Mouse (Mus musculus) skeletal muscle tissue, adult 2 months (tissue): ENCODE results near the gene Bicc1.

ENCODE experiments used
- DNase-seq: peaks from one replicate; pipeline ENCODE4 v3.0.0-alpha.2; 2012; ENCODE audit warnings: low read depth, low spot score

The Bicc1 gene

GRCm38 (mm10) chr10:71159676-71160235 lies at the start of gene Bicc1:
TSS of gene Bicc1 (minus strand) at chr10:71159700.
- DNase-seq: no peak

DNA sequence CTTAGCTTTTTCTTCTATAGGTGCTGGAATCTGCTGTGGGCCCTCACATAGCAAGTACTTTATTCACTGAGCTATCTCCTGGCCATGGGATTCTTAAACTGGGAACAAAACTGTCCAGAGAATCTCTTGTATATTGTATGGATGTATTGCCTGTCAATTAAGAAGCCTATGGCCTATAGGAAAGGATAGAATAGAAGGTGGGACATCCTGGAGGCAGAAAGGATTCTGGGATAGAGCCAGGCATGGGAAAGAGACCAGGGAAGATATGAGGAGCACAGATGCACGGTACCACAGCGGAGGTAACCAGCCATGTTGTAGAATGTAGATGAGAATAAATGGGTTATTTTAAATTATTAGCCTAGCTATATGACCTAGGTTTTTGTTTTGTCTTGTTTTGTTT lies 42.0 kb upstream of the Bicc1 start:
- DNase-seq: no peak

DNA sequence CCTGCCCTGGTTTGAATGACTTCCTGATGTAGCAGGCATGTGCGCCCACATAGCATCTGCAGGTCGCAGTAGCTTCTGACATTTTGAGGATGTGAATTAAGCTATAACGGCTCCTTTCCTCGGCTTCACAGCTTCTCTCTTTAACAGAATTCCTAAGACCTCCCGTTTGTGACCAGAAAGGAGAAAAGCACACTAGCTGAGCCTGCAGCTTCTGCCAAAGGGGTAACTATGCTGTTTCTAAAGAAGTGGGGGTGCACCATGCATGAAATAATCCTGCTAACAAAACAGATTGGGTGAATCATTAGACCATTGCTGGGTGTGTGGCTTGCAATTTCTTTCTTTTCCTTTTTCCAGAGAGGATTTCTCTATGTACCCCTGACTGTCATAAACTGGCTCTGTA lies 41.5 kb upstream of the Bicc1 start:
- no peak for DNase-seq

- DNase-seq: peak; percentile 40
Observed at GRCm38 (mm10) chr10:71198676-71199075, 39.2 kb upstream of the Bicc1 start.

DNA sequence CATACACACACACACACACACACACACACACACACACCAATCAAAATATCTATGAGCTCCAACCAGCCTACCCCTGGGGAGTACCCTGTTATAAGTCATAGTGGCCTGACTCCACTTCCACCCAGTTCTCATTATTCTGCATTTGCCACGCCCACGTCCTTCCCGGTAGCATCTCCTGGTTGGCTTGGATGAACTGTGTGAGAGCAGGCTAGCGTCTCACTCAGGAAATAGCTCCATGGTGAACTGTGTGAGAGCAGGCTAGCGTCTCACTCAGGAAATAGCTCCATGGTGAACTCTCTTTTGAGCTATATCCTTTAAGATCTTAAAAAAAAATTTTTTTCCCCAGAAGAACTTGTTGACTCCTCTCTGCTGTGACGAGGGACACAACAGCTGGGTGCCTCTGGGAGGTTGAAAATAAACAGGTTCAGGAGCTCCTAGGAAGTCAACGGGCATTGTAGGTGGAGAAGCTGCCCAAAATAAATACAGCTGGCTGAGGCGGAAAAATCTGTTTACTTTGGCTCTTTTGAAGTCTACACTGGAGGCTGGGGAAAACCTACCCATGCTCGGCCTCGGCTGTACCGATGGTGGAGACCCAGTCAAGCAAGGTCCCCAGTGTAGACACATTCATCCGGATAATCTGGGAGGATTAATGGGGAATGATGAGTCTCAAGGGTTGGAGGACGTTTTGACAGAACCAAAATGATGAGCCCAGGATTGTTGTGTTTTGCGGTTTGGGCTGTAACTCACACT lies 37.7 kb upstream of the Bicc1 start:
- no peak for DNase-seq

- peak; percentile 76 for DNase-seq
Observed at GRCm38 (mm10) chr10:71195501-71195900, 36.0 kb upstream of the Bicc1 start.

DNA sequence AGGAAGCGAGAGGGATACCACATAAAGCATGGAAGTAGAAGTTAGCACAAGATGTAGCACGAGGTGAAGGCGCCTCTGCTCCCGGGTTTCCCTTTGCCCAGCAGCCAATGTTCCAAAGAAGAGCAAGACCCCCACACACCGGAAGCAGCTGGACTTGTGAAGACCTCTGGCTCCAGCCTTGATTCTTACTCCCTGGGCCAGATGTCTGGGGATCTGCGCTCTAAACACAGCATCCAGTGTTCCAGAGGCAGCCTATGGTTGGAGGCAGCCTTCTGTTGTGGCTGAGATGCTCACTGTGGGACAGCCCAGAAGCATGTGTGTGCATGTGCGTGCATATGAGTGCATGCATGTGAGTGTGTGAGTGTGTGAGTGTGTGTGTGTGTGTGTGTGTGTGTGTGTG lies 35.2 kb upstream of the Bicc1 start:
- no peak for DNase-seq

- peak; percentile 11 for DNase-seq
Observed at GRCm38 (mm10) chr10:71193319-71193718, 33.8 kb upstream of the Bicc1 start.

DNA sequence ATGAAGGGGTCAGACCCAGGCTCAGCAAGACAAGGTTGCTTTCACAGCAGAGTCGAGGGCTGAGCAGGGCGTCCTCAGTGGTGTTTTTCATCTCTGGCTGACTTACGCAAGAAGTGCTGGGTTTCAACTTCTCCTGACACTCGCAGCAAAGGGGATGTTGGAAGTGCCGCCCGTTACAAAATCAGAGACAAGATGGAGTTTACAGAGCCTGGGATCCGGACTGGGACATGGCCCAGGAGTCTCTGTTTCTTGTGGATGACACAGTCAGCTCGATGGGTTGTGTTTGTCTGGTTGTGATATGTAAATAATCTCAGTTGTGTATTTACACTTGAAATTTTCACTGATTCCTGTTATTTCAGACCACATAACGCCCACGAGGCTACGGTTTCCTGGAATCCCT lies 33.4 kb upstream of the Bicc1 start:
- peak; percentile 39 for DNase-seq

DNA sequence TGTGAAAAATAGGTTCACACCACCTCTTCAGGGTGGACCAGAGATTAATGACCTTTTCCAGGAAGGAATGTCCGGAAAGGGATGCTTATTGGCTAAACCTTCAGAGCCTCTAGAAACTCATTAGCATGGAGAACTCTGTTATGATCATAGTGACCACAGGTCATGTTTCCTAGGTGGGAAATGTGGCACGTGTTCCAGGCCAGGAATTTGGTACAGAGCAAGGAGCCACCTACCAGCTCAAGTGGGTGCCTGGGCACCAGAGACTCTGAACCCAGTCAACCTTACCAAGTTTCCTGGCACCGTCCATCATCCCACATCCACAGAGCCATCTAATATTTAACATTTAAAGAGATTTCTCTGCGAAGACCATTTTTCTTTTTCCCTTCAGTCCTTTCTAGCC lies 29.2 kb upstream of the Bicc1 start:
- DNase-seq: no peak

GRCm38 (mm10) chr10:71185059-71185458 lies 25.6 kb upstream of the Bicc1 start:
- no peak for DNase-seq

GRCm38 (mm10) chr10:71183339-71184031 lies 24.0 kb upstream of the Bicc1 start:
- no peak for DNase-seq

GRCm38 (mm10) chr10:71181931-71182330 lies 22.4 kb upstream of the Bicc1 start:
- no peak for DNase-seq

- no peak for DNase-seq
Observed at GRCm38 (mm10) chr10:71181091-71181490, 21.6 kb upstream of the Bicc1 start.

- DNase-seq: no peak
Observed at GRCm38 (mm10) chr10:71180057-71180456, 20.6 kb upstream of the Bicc1 start.

DNA sequence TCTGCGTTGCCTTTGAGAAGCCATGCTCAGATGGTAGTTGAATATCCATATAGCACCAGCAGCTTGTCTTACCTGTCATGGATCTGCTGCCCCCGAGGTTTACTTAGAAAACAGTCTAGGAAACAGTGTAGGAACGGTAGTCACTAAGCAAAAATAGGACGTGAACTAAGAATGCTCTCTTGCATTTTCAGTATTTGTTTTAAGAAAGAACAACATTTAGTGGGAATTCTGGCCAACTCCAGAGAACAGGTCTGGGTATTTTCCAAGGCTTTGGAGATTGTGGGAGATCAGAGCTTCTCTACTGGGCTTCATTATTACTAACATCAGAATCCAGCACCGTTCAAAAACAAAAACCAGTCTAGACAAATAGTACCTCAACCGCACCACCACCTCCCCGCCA lies 17.7 kb upstream of the Bicc1 start:
- DNase-seq: no peak

GRCm38 (mm10) chr10:71176341-71176740 lies 16.8 kb upstream of the Bicc1 start:
- DNase-seq: no peak

DNA sequence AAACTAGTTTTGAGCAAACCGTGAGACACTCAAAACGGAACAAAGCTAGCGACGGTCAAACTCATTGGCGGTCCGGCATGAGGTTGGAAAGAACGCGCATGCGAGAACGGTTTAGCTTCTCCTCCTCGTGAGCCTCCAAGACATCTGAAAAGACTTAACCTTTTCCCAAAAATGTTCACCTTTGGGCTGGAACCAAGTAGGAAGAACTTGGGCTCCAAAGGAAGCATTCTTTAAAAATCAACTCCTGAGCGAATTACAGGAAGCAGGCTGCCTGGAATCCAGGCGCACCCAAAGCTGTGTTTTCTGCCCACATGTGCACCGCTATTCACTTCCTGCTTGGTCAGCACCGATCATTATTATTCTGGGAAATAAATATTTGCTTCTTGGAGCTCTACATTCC lies 15.8 kb upstream of the Bicc1 start:
- DNase-seq: no peak

DNA sequence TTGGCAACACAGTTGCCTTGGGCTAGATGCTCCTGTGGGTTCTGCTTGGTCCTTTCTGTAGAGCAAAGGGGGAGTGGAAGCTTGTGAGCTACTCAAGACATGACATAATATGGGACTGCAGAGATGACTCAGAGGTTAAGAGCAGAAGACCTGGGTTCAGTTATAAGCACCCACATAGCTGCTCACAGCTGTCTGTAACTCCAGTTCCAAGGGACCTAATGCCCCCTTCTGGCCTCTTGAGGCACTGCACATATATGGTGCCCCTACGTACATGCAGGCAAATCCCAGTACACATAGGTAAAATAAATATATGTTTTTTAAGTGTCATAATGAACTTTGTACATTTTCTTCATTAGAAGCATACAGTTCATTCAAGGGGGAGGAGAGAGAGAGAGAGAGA lies 11.9 kb upstream of the Bicc1 start:
- DNase-seq: no peak

DNA sequence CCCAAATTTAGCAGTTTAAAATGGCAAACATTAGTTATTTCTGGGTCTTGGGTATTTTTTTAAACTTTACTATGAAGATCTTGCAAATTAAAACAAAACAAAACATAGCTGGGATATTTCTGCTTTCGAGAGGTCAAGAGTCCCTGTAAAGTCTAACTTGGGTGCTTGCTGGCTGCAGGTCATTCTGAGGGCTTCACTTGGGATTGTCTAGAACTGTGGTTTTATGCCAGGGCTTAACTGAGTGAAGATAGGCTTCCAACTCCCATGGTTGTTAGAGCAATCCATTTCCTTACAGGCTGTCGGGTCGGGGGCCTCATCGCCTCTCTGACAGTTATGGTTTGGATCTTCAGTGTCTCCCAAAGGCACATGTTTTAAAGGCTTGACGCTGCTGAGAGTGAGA lies 11.3 kb upstream of the Bicc1 start:
- no peak for DNase-seq

DNA sequence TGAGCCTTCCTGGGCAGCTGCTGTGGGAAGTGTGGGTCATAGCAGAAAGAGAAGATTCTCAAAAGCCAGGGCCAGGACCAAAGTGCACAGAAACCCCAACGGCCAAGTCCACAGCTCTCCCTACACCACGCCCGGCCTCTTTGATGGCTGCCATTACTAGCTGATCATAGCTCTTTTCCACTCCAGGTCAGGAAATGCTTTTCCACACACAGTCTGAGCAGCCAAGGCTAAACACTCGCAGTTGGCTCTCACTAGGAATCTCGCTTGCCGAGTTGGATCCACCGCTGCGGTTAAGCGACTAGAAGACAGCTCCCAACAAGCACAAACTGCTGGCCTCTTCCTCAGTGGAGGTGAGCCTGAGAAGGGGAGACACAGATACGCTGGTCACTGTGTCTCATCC lies 10.3 kb upstream of the Bicc1 start:
- DNase-seq: peak; percentile 39

DNA sequence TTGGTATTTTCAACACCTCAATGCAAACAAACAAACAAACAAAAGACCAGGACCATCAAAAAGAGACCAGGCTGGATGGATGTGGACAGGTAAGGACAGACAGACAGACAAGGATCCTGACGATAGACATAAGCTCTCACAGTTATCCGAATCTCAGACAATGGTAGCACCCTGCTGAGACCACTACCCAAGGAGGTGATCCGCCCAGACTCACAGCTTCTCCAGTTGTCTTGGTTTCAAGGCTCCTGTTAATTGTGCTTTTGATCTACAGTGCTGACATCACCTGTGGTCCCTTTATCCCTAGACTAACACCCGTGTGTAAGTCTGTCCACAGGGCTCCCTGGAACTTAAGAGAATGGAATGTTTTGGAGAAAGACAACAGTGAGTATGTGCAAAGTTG lies 9.7 kb upstream of the Bicc1 start:
- no peak for DNase-seq

DNA sequence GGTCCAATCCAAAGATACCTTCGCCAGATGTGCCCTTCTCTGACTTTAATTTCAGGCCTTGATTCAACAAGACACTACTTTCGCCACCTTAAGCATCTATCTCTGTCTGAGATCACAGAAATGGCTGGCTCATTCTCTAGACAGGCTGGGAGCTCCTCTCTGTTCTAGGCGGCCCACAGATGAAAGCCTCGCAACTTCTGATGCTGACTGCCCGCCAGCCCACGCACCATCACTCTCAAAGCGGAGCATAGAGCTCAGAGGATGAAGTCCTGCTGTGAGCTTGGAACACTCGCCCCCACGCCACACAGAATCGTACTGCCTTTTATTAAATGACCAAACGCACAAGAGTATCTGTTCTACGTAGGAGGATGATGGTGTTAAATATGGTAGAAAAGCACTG lies 949 bp upstream of the Bicc1 start:
- no peak for DNase-seq
